Mouse (Mus musculus): ENCODE measurements around the gene 2210407C18Rik.

Gene 2210407C18Rik

GRCm38 (mm10) chr11:58602062-58602461 is 13.8 kb downstream of the 2210407C18Rik start:
- no peak for DNase-seq (ENCODE audit: low read depth, low spot score)

GRCm38 (mm10) chr11:58597837-58598236 is 18.0 kb downstream of the 2210407C18Rik start:
- DNase-seq (ENCODE audit: low read depth, low spot score): no peak

- DNase-seq (ENCODE audit: low read depth, low spot score): no peak
Measured at GRCm38 (mm10) chr11:58594814-58595213, 21.1 kb downstream of the 2210407C18Rik start, which contains the start of gene Olfr324. Olfr324 (plus strand) TSS chr11:58595114.

GRCm38 (mm10) chr11:58588620-58589250 is 27.1 kb downstream of the 2210407C18Rik start:
- DNase-seq (ENCODE audit: low read depth, low spot score): no peak

- peak; percentile 61 for DNase-seq (ENCODE audit: low read depth, low spot score)
Measured at GRCm38 (mm10) chr11:58587898-58588348, 28.0 kb downstream of the 2210407C18Rik start.

GRCm38 (mm10) chr11:58578636-58579035 is 37.2 kb downstream of the 2210407C18Rik start:
- no peak for DNase-seq (ENCODE audit: low read depth, low spot score)

- no peak for DNase-seq (ENCODE audit: low read depth, low spot score)
Measured at GRCm38 (mm10) chr11:58577430-58577829, 38.4 kb downstream of the 2210407C18Rik start, which contains the start of gene Olfr325. Olfr325 (plus strand) TSS chr11:58577730.

- DNase-seq (ENCODE audit: low read depth, low spot score): no peak
Measured at GRCm38 (mm10) chr11:58570405-58570804, 45.5 kb downstream of the 2210407C18Rik start, which contains the start of gene Olfr224. Olfr224 (minus strand) TSS chr11:58570553.

Measured in 3T3-L1 (cell line).